Mouse (Mus musculus) intestine, embryonic 15.5 days (tissue): ENCODE results near the gene Gm14190. TPM values are rescaled to one million over a fixed set of nuclear protein-coding genes. Genes with fewer than 3 reads are reported as not detected.
"Not testable (repeated sequence)": the region's sequence is repeated elsewhere in the genome, so short reads cannot be mapped to it uniquely, and the experiment has no call there.

Experiments used
- ATAC-seq: fragments of 200-750 bp; cut with Nextera tagmentation; 2 replicates; pipeline ENCODE4 v1.8.0; 2017; ENCODE audit warnings: moderate TSS enrichment, moderate library complexity
- H3K27ac ChIP-seq: fragments of 300-500 bp; sonication (generic); 2 replicates; pipeline ENCODE4 v1.5.1; 2015; ENCODE audit warnings: mild to moderate bottlenecking, inconsistent platforms
- H3K27me3 ChIP-seq: fragments of 300-500 bp; sonication (generic); replicated peaks from 2 replicates; pipeline ENCODE4 v1.6.1; 2015; ENCODE audit warnings: inconsistent platforms
- H3K36me3 ChIP-seq: fragments of 300-500 bp; sonication (generic); 2 replicates; pipeline ENCODE4 v1.6.1; 2015; ENCODE audit warnings: inconsistent platforms
- H3K4me1 ChIP-seq: fragments of 300-500 bp; sonication (generic); replicated peaks from 2 replicates; pipeline ENCODE4 v1.6.1; 2015; ENCODE audit warnings: inconsistent platforms
- H3K4me2 ChIP-seq: fragments of 300-500 bp; sonication (generic); replicated peaks from 2 replicates; pipeline ENCODE4 v1.6.1; 2015; ENCODE audit warnings: mild to moderate bottlenecking, inconsistent platforms
- H3K4me3 ChIP-seq: fragments of 300-500 bp; sonication (generic); replicated peaks from 2 replicates; pipeline ENCODE4 v1.5.1; 2015; ENCODE audit warnings: inconsistent platforms
- H3K9ac ChIP-seq: fragments of 300-500 bp; sonication (generic); 2 replicates; pipeline ENCODE4 v1.6.1; 2015; ENCODE audit warnings: inconsistent platforms
- H3K9me3 ChIP-seq: fragments of 300-500 bp; sonication (generic); 2 replicates; pipeline ENCODE4 v1.6.1; 2016; ENCODE audit warnings: inconsistent platforms
- WGBS: fragments of 180-500 bp; shearing (Covaris S2); methylation state at CpG from one replicate; pipeline ENCODE4 v1.1.7; 2015; 5-methylcytosine and 5-hydroxymethylcytosine counted together
- polyA plus RNA-seq: library from polyadenylated mRNA; unstranded; fragments of >200 nt; fragmentation: Nextera tagmentation; extraction: Ambion mirVana; gene quantifications from 2 replicates; pipeline ENCODE4 v1.2.1, GENCODE M21; 2015

The Gm14190 gene
- polyA plus RNA-seq, 1 experiment from 2014 or later = not detected

DNA sequence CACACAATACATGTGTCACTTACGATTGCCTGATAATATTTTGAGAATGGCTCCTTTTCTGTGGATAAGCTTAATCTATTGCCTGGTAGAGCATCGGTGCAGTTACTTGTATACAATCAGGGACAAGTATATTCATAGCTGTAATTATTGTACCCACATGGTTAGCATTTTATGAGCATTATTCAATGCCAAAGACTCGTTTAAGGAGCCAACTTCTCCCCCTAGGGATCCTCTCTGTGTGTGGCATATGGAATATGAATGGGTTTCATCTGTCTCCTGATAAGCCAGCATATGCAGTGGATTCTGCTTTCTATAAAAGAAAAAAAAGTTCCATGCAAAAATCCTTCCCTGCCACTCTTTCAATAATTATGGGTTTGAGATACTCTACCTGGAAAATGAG, 46.2 kb downstream of the Gm14190 start:
- Histone ChIP-seq H3K9ac (no peak overlapping the region), H3K4me1 (no peaks in the 10 kb centered on the region), H3K4me3 (no peak overlapping the region), H3K27ac (no peak overlapping the region), H3K4me2 (no peak overlapping the region), H3K9me3 (no peaks in the 10 kb centered on the region), H3K36me3 (no peaks in the 10 kb centered on the region), H3K27me3 (no peaks in the 10 kb centered on the region)
- ATAC-seq = no peak
- WGBS = 78% methylated on average over 3 of the region's 3 CpGs

DNA sequence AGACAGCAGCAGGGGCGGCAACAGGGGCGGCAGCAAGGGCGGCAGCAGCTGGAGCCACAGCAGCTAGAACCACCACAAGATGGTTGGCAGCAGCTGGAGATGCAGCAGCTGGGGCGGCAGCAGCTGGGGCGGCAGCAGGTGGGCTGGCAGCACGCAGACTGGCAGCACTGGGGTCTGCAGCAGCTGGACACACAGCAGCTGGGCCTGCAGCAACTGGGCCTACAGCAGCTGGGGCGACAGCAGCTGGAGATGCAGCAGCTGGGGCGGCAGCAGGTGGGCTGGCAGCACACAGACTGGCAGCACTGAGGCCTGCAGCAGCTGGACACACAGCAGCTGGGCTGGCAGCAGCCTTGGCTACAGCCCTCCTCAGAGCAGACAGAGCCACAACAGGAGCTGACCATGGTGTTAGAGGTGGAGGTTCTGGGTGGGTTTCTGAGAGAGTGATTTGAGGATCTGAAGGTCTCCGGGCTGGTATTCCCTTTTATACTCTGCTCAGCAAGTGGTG, 46.9 kb downstream of the Gm14190 start, which contains the start of gene Krtap4-7:
Gene Krtap4-7, minus strand, starts transcription at position 455 of the 505 bp plus-strand sequence.
- not testable (repeated sequence) for H3K9me3 ChIP-seq

DNA sequence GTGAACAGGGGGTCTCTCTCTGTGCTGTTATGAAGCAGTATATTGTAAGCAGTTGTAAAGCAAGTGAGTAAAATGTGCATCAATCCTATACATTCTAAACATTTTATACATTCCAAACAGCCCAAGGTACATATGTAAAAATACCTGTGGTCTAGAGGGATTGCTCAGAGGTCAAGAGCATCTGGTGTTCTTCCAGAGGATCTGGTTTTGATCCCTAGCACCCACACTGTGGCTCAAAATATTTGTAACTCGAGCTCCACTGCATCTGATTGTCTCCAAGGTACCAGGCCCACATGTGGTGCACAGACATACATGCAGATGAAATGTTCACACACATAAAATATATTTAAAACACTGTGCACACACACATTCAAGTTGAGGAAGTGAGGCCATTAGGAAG, 49.6 kb downstream of the Gm14190 start:
- Histone ChIP-seq H3K36me3 (no peaks in the 10 kb centered on the region), H3K27me3 (no peaks in the 10 kb centered on the region), H3K9me3 (no peaks in the 10 kb centered on the region), H3K4me3 (no peak overlapping the region), H3K4me2 (no peak overlapping the region), H3K9ac (no peak overlapping the region), H3K27ac (no peak overlapping the region), H3K4me1 (no peaks in the 10 kb centered on the region)
- no peak for ATAC-seq
- 28% methylated on average over 1 of the region's 1 CpGs for WGBS

More for the DNA sequence above, 46.9 kb downstream of the Gm14190 start, which contains the start of gene Krtap4-7:
- ATAC-seq, H3K27me3 ChIP-seq, H3K36me3 ChIP-seq, H3K9ac ChIP-seq, H3K4me2 ChIP-seq, H3K27ac ChIP-seq, H3K4me1 ChIP-seq, H3K4me3 ChIP-seq: not testable (repeated sequence)
- WGBS = 83% methylated on average over 9 of the region's 9 CpGs

Other genes starting within 250 kb of the Gm14190 start
- gene Krt23, start 197.6 kb downstream of the Gm14190 start, polyA plus RNA-seq = 12.2 and 13.1 TPM in 2 replicates
- gene Krt39, start 169.4 kb downstream of the Gm14190 start, polyA plus RNA-seq = not detected in 2 replicates
- not detected in 2 replicates for gene Krt40, start 147.6 kb downstream of the Gm14190 start, polyA plus RNA-seq
- not detected in 2 replicates for gene Krtap3-3, start 139.9 kb downstream of the Gm14190 start, polyA plus RNA-seq
- gene Krtap3-2, start 133.9 kb downstream of the Gm14190 start, polyA plus RNA-seq = not detected in 2 replicates
- gene Gm11939, start 131.3 kb downstream of the Gm14190 start, polyA plus RNA-seq = not detected in 2 replicates
- gene Krtap3-1, start 124.1 kb downstream of the Gm14190 start, polyA plus RNA-seq = 0.30 TPM in 1 of 2 replicates, not detected in the other
- not detected in 2 replicates for gene Krtap1-5, start 109.7 kb downstream of the Gm14190 start, polyA plus RNA-seq
- not detected in 2 replicates for gene Krtap1-4, start 107.1 kb downstream of the Gm14190 start, polyA plus RNA-seq
- gene Krtap1-3, start 99.4 kb downstream of the Gm14190 start, polyA plus RNA-seq = not detected in 2 replicates
- not detected in 2 replicates for gene Krtap9-3, start 92.6 kb downstream of the Gm14190 start, polyA plus RNA-seq
- not detected in 2 replicates for gene Gm11938, start 87.4 kb downstream of the Gm14190 start, polyA plus RNA-seq
- gene Gm11937, start 80.6 kb downstream of the Gm14190 start, polyA plus RNA-seq = not detected in 2 replicates
- gene Krtap2-4, start 75.9 kb downstream of the Gm14190 start, polyA plus RNA-seq = not detected in 2 replicates
- gene Gm11562, start 70.3 kb downstream of the Gm14190 start, polyA plus RNA-seq = not detected in 2 replicates
- not detected in 2 replicates for gene Krtap4-1, start 62.5 kb downstream of the Gm14190 start, polyA plus RNA-seq
- gene Krtap4-2, start 55.7 kb downstream of the Gm14190 start, polyA plus RNA-seq = not detected in 2 replicates
- not detected in 2 replicates for gene Krtap4-7, start 46.7 kb downstream of the Gm14190 start, polyA plus RNA-seq
- gene Gm11555, start 40.5 kb downstream of the Gm14190 start, polyA plus RNA-seq = not detected in 2 replicates
- not detected in 2 replicates for gene Gm11563, start 31.8 kb downstream of the Gm14190 start, polyA plus RNA-seq
- not detected in 2 replicates for gene Krtap4-6, start 24.8 kb downstream of the Gm14190 start, polyA plus RNA-seq
- not detected in 2 replicates for gene Gm14180, start 43.5 kb upstream of the Gm14190 start, polyA plus RNA-seq
- gene Gm11595, start 82.2 kb upstream of the Gm14190 start, polyA plus RNA-seq = not detected in 2 replicates
- gene Krtap4-8, start 90.0 kb upstream of the Gm14190 start, polyA plus RNA-seq = not detected in 2 replicates
- gene Krtap4-9, start 94.5 kb upstream of the Gm14190 start, polyA plus RNA-seq = not detected in 2 replicates
- gene Gm11596, start 102.7 kb upstream of the Gm14190 start, polyA plus RNA-seq = not detected in 2 replicates
- not detected in 2 replicates for gene Gm11569, start 108.2 kb upstream of the Gm14190 start, polyA plus RNA-seq
- gene Gm11554, start 113.7 kb upstream of the Gm14190 start, polyA plus RNA-seq = not detected in 2 replicates
- gene Krtap4-13, start 119.2 kb upstream of the Gm14190 start, polyA plus RNA-seq = not detected in 2 replicates
- not detected in 2 replicates for gene Gm11564, start 124.9 kb upstream of the Gm14190 start, polyA plus RNA-seq
- gene 2300003K06Rik, start 147.3 kb upstream of the Gm14190 start, polyA plus RNA-seq = not detected in 2 replicates
- gene Krtap4-16, start 160.9 kb upstream of the Gm14190 start, polyA plus RNA-seq = not detected in 2 replicates
- not detected in 2 replicates for gene Gm11568, start 167.2 kb upstream of the Gm14190 start, polyA plus RNA-seq
- gene Gm11559, start 173.7 kb upstream of the Gm14190 start, polyA plus RNA-seq = not detected in 2 replicates
- not detected in 2 replicates for gene Krtap9-1, start 182.6 kb upstream of the Gm14190 start, polyA plus RNA-seq
- not detected in 2 replicates for gene Gm11567, start 188.4 kb upstream of the Gm14190 start, polyA plus RNA-seq
- gene Krtap31-1, start 217.2 kb upstream of the Gm14190 start, polyA plus RNA-seq = not detected in 2 replicates
- not detected in 2 replicates for gene Gm11565, start 224.0 kb upstream of the Gm14190 start, polyA plus RNA-seq
- not detected in 2 replicates for gene Krtap31-2, start 245.6 kb upstream of the Gm14190 start, polyA plus RNA-seq